Mouse (Mus musculus) cerebellum, adult 2 months (tissue): ENCODE measurements around the gene Gpsm2.

Experiments used
- CTCF ChIP-seq: fragments of 200-500 bp; IDR thresholded peaks from 2 replicates; pipeline ENCODE4 v1.5.1; 2011; ENCODE audit warnings: low read depth, mild to moderate bottlenecking, control low read depth, low read length, moderate library complexity, borderline replicate concordance; ENCODE audit not compliant: insufficient read depth
- POLR2A ChIP-seq: fragments of 200-500 bp; IDR thresholded peaks from 2 replicates; pipeline ENCODE4 v1.6.1; 2011; ENCODE audit warnings: low read length, control low read depth, borderline replicate concordance; ENCODE audit not compliant: insufficient read depth

DNA sequence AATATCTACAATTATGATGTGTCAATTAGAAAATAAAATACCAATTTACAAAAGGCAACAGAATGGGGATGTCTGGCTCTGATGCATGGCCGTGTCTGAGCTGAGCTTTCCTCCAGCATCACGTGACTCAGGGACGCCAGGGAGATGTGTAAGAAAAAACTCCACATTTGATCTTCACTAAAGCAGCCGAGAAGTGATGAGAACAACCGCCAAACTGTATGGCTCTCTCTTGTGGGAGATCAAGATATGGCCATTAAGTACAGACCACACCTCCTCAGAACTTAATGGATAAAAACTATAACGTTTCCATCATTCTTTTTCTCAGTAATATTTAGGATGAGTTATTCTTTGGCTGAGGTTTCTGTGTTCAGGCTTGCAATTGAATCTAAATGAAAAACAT is 29.0 kb upstream of the Gpsm2 start:
- no peak for TF ChIP-seq CTCF
- TF ChIP-seq POLR2A, result no peak
